Mouse (Mus musculus): ENCODE data around the gene Bcl7c. TPM values are rescaled to one million over a fixed set of nuclear protein-coding genes. Genes with fewer than 3 reads are reported as not detected.
"Not testable (repeated sequence)": the region's sequence is repeated elsewhere in the genome, so short reads cannot be mapped to it uniquely, and the experiment has no call there.

The Bcl7c gene
- total RNA-seq, 1 experiment, result 35.6 TPM

DNA sequence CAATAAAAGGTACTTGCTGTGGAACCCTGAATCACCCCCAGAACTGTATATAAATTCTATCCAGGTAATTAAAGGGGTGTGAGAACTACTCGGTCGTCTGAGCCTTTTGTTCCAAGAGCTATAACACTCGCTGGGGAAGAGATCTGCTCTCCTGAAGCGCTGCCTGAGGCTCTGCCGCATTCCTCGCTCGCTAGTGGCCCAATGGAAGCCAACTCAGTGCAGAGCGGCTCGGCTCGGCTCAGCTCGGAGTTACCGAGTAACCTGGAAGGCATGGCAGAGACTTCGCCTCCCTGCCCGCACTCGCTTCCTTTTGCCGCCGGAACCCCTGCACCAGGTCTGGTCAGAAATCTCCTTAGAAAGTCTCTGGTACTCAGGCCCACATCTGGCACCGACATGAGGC is 56.7 kb downstream of the Bcl7c start:
- H3K36me3 ChIP-seq (ENCODE audit: control insufficient read depth, insufficient read depth, low read length, poor library complexity, severe bottlenecking), result no peaks in the 10 kb centered on the region
- H3K27ac ChIP-seq (ENCODE audit: insufficient read depth, low read depth, low read length, poor library complexity, severe bottlenecking), result no peak overlapping the region
- TF ChIP-seq HCFC1 (IDR thresholded peaks at IDR 0.05; ENCODE audit: borderline replicate concordance, insufficient read depth, low read length) (no peak), MAFK (IDR thresholded peaks at IDR 0.05; ENCODE audit: insufficient read depth, low read depth, low read length) (no peak), ZC3H11A (IDR thresholded peaks at IDR 0.05; ENCODE audit: borderline replicate concordance, low read depth, low read length) (no peak)
- in situ Hi-C loops (cut with MboI; ENCODE audit: low sequenced_read_pairs in 2 of 2, unreplicated experiment in 2 of 2), result no loop called here
- H3K9ac ChIP-seq (ENCODE audit: insufficient read depth, low read depth, low read length, poor library complexity, severe bottlenecking), result peak overlapping the region; percentile 13; the same call in 1 of the 2 replicates
- peaks cover 0 to 4% of the 10 kb centered on the region in 2 experiments; a peak in 1 of 4 replicates for H3K4me1 ChIP-seq (ENCODE audit: control insufficient read depth in 2 of 2, insufficient read depth in 2 of 2, low read length in 2 of 2, poor library complexity in 1 of 2)
- DNase-seq (ENCODE audit: low read depth, low spot score), result no peak
- no peaks in the 10 kb centered on the region for H3K9me3 ChIP-seq (ENCODE audit: control insufficient read depth, insufficient read depth, low read depth, low read length)
- peak overlapping the region in 1 of 2 experiments; percentile 5; a peak in 2 of 4 replicates for H3K4me3 ChIP-seq (ENCODE audit: insufficient read depth in 1 of 2, low read depth in 1 of 2, low read length in 2 of 2, poor library complexity in 1 of 2, severe bottlenecking in 1 of 2)

DNA sequence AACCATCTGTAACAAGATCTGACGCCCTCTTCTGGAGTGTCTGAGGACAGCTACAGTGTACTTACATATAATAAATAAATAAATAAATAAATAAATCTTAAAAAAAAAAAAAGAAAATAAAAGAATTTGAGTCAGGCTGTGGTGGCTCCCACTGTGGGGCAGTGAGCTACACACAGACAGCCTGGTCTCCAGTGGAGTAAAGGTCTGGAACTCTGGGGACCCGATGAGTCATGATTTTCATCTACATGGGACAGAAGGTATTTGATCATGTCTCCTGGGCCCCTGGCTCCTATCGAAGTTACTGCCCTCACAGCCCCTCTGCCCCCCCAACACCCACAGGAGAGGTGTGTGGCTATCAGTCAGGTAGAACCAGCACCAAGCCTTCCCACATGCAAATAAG is 57.1 kb downstream of the Bcl7c start:
- Histone ChIP-seq H3K27ac (ENCODE audit: insufficient read depth, low read depth, low read length, poor library complexity, severe bottlenecking) (no peak overlapping the region), H3K36me3 (ENCODE audit: control insufficient read depth, insufficient read depth, low read length, poor library complexity, severe bottlenecking) (no peaks in the 10 kb centered on the region), H3K9ac (ENCODE audit: insufficient read depth, low read depth, low read length, poor library complexity, severe bottlenecking) (no peak overlapping the region), H3K9me3 (ENCODE audit: control insufficient read depth, insufficient read depth, low read depth, low read length) (no peaks in the 10 kb centered on the region), H3K4me1 (ENCODE audit: control insufficient read depth in 2 of 2, insufficient read depth in 2 of 2, low read length in 2 of 2, poor library complexity in 1 of 2) (peaks cover 0 to 3% of the 10 kb centered on the region in 2 experiments; a peak in 1 of 4 replicates), H3K4me3 (ENCODE audit: insufficient read depth in 1 of 2, low read depth in 1 of 2, low read length in 2 of 2, poor library complexity in 1 of 2, severe bottlenecking in 1 of 2) (no peak overlapping the region)
- in situ Hi-C loops (cut with MboI; ENCODE audit: low sequenced_read_pairs in 2 of 2, unreplicated experiment in 2 of 2), result no loop called here
- no peak for DNase-seq (ENCODE audit: low read depth, low spot score)
- TF ChIP-seq ZC3H11A (IDR thresholded peaks at IDR 0.05; ENCODE audit: borderline replicate concordance, low read depth, low read length) (no peak), HCFC1 (IDR thresholded peaks at IDR 0.05; ENCODE audit: borderline replicate concordance, insufficient read depth, low read length) (no peak), MAFK (IDR thresholded peaks at IDR 0.05; ENCODE audit: insufficient read depth, low read depth, low read length) (no peak), CHD2 (IDR thresholded peaks at IDR 0.05; ENCODE audit: low read depth, low read length) (no peak), ZNF384 (IDR thresholded peaks at IDR 0.05; ENCODE audit: low read depth, low read length) (no peak)

DNA sequence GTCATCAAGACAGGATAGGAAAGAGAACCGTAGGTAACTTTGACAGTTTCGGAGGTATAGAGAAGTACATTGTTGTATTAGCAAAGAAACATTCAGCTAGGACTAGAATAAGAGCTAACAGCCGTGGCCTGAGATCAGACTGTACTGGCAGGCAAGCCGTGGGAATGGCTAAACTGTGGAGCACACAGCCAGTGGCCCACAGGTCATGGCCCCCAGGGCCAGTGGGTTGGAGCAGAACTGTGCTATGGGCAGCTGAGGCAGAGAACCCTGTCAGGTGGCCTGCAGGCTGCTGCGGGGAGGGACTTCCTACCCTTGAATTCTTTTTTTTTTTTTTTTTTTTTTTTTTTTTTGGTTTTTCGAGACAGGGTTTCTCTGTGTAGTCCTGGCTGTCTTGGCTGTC is 59.5 kb downstream of the Bcl7c start:
- peaks cover 0 to 6% of the 10 kb centered on the region in 2 experiments; a peak in 1 of 4 replicates for H3K4me1 ChIP-seq (ENCODE audit: control insufficient read depth in 2 of 2, insufficient read depth in 2 of 2, low read length in 2 of 2, poor library complexity in 1 of 2)
- DNase-seq (ENCODE audit: low read depth, low spot score), result no peak
- TF ChIP-seq HCFC1 (IDR thresholded peaks at IDR 0.05; ENCODE audit: borderline replicate concordance, insufficient read depth, low read length) (no peak), MAFK (IDR thresholded peaks at IDR 0.05; ENCODE audit: insufficient read depth, low read depth, low read length) (no peak), CHD2 (IDR thresholded peaks at IDR 0.05; ENCODE audit: low read depth, low read length) (no peak), ZC3H11A (IDR thresholded peaks at IDR 0.05; ENCODE audit: borderline replicate concordance, low read depth, low read length) (no peak), ZNF384 (IDR thresholded peaks at IDR 0.05; ENCODE audit: low read depth, low read length) (no peak)
- H3K27ac ChIP-seq (ENCODE audit: insufficient read depth, low read depth, low read length, poor library complexity, severe bottlenecking), result no peak overlapping the region; the same call in 1 of the 2 replicates
- H3K9ac ChIP-seq (ENCODE audit: insufficient read depth, low read depth, low read length, poor library complexity, severe bottlenecking), result no peak overlapping the region
- H3K9me3 ChIP-seq (ENCODE audit: control insufficient read depth, insufficient read depth, low read depth, low read length), result no peaks in the 10 kb centered on the region
- H3K36me3 ChIP-seq (ENCODE audit: control insufficient read depth, insufficient read depth, low read length, poor library complexity, severe bottlenecking), result no peaks in the 10 kb centered on the region
- no peak overlapping the region for H3K4me3 ChIP-seq (ENCODE audit: insufficient read depth in 1 of 2, low read depth in 1 of 2, low read length in 2 of 2, poor library complexity in 1 of 2, severe bottlenecking in 1 of 2)
- in situ Hi-C loops (cut with MboI; ENCODE audit: low sequenced_read_pairs in 2 of 2, unreplicated experiment in 2 of 2), result no loop called here

DNA sequence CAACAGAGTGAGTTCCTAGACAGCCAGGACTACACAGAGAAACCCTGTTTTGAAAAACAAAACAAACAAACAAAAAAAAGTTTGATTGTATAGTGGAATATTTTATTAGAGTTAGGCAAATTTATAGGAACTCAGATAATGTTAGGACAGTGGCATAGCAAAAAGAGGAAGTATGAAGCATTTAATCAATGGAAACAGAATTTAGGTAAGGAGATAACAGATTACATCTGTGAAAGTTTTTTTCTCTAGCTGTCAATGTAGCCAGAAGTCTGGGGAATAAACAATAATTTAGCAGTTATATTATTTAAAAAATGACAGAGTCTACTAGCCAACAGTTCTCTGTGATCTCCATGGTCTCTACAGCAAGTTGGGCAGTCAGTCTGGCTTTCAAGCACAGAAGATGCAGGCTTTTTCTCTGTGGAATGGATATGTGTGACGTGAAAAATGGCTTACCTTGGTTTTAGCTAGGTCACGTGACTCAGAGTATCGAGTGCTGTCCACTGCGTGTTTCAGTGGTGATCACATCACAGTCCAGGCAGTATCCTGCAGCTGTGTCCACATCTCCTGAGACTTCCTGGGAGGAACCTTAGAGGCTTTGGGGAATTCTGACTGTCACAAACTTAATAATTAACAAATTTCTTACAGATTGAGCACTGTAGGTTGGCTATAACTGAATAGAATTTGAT is 60.1 kb downstream of the Bcl7c start:
- DNase-seq (ENCODE audit: low read depth, low spot score), result no peak
- Histone ChIP-seq H3K27ac (ENCODE audit: insufficient read depth, low read depth, low read length, poor library complexity, severe bottlenecking) (no peak overlapping the region), H3K4me1 (ENCODE audit: control insufficient read depth in 2 of 2, insufficient read depth in 2 of 2, low read length in 2 of 2, poor library complexity in 1 of 2) (peaks cover 0 to 6% of the 10 kb centered on the region in 2 experiments; a peak in 1 of 4 replicates), H3K9me3 (ENCODE audit: control insufficient read depth, insufficient read depth, low read depth, low read length) (no peaks in the 10 kb centered on the region), H3K4me3 (ENCODE audit: insufficient read depth in 1 of 2, low read depth in 1 of 2, low read length in 2 of 2, poor library complexity in 1 of 2, severe bottlenecking in 1 of 2) (no peak overlapping the region), H3K36me3 (ENCODE audit: control insufficient read depth, insufficient read depth, low read length, poor library complexity, severe bottlenecking) (no peaks in the 10 kb centered on the region), H3K9ac (ENCODE audit: insufficient read depth, low read depth, low read length, poor library complexity, severe bottlenecking) (no peak overlapping the region)
- TF ChIP-seq CHD2 (IDR thresholded peaks at IDR 0.05; ENCODE audit: low read depth, low read length), result no peak
- TF ChIP-seq MAFK (IDR thresholded peaks at IDR 0.05; ENCODE audit: insufficient read depth, low read depth, low read length), result no peak
- no peak for TF ChIP-seq ZNF384 (IDR thresholded peaks at IDR 0.05; ENCODE audit: low read depth, low read length)
- no peak for TF ChIP-seq ZC3H11A (IDR thresholded peaks at IDR 0.05; ENCODE audit: borderline replicate concordance, low read depth, low read length)
- no peak for TF ChIP-seq HCFC1 (IDR thresholded peaks at IDR 0.05; ENCODE audit: borderline replicate concordance, insufficient read depth, low read length)
- in situ Hi-C loops (cut with MboI; ENCODE audit: low sequenced_read_pairs in 2 of 2, unreplicated experiment in 2 of 2), result no loop called here

DNA sequence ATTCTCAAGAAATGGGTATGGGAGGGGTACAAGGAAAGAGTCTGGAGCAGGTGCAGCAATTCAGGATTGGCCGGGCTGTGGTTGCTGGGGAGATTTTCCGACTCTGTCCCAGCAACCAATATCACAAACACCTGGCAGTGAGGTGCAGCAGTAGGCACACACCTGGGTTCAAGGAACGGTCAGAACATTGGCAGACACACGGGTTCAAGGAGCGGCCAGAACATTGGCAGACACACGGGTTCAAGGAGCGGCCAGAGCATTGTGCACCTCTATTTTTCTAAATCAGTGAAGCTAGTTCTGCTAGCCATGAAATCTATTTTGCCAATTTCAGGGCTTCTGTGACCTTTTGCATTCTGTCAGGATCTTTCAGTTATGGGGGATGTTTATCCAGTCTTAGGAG is 61.2 kb downstream of the Bcl7c start:
- H3K36me3 ChIP-seq (ENCODE audit: control insufficient read depth, insufficient read depth, low read length, poor library complexity, severe bottlenecking); H3K9ac ChIP-seq (ENCODE audit: insufficient read depth, low read depth, low read length, poor library complexity, severe bottlenecking); H3K4me3 ChIP-seq (ENCODE audit: insufficient read depth in 1 of 2, low read depth in 1 of 2, low read length in 2 of 2, poor library complexity in 1 of 2, severe bottlenecking in 1 of 2); H3K9me3 ChIP-seq (ENCODE audit: control insufficient read depth, insufficient read depth, low read depth, low read length); H3K27ac ChIP-seq (ENCODE audit: insufficient read depth, low read depth, low read length, poor library complexity, severe bottlenecking); H3K4me1 ChIP-seq (ENCODE audit: control insufficient read depth in 2 of 2, insufficient read depth in 2 of 2, low read length in 2 of 2, poor library complexity in 1 of 2); in situ Hi-C loops (cut with MboI; ENCODE audit: low sequenced_read_pairs in 2 of 2, unreplicated experiment in 2 of 2); DNase-seq (ENCODE audit: low read depth, low spot score): not testable (repeated sequence)
